Mouse (Mus musculus) small intestine, adult 2 months (tissue): Measurements from ENCODE around the gene Tjp1.

ENCODE experiments used
- CTCF ChIP-seq: fragments of 200-500 bp; IDR thresholded peaks from 2 replicates; pipeline ENCODE4 v1.5.1; 2012; ENCODE audit warnings: low read depth, mild to moderate bottlenecking, control low read depth, inconsistent platforms, low read length, moderate library complexity, mixed read lengths; ENCODE audit not compliant: insufficient replicate concordance, insufficient read length; ENCODE audit errors: extremely low read depth
- POLR2A ChIP-seq: fragments of 200-500 bp; IDR thresholded peaks from 2 replicates; pipeline ENCODE4 v1.6.1; 2012; ENCODE audit warnings: low read depth, mild to moderate bottlenecking, control low read depth, inconsistent platforms, low read length, moderate library complexity

GRCm38 (mm10) chr7:65395166-65395565 lies 132.4 kb downstream of the Tjp1 start:
- TF ChIP-seq CTCF (no peak), POLR2A (no peak)
